Mouse (Mus musculus) MEL (cell line): ENCODE measurements around the gene Rapgef6. TPM values are rescaled to one million over a fixed set of nuclear protein-coding genes. Genes with fewer than 3 reads are reported as not detected.

Source experiments
- DNase-seq: peaks from one replicate; pipeline ENCODE4 v3.0.0; 2011; ENCODE audit warnings: low read depth, low spot score
- H3K27ac ChIP-seq: 2 replicates; pipeline ENCODE4 v1.5.1; 2012; ENCODE audit warnings: low read depth, mild to moderate bottlenecking, control low read depth, low read length, moderate library complexity; ENCODE audit not compliant: control insufficient read depth
- H3K27me3 ChIP-seq, 2 experiments: fragments of 150-350 bp in 1 of 2; sonication (generic) in 1 of 2; 2 replicates each; pipeline ENCODE4 v1.6.1; 2012; ENCODE audit warnings: low read length in 2 of 2, mild to moderate bottlenecking in 2 of 2, improper control_type of control experiment in 1 of 2, moderate library complexity in 1 of 2; ENCODE audit not compliant: insufficient read depth in 2 of 2, control insufficient read depth in 1 of 2
- H3K36me3 ChIP-seq, 2 experiments: 2 replicates each; pipeline ENCODE4 v1.6.1; 2012 to 2014; ENCODE audit warnings: low read length in 2 of 2, improper control_type of control experiment in 1 of 2, inconsistent platforms in 1 of 2, mild to moderate bottlenecking in 1 of 2; ENCODE audit not compliant: insufficient read depth in 2 of 2, control insufficient read depth in 1 of 2
- H3K4me1 ChIP-seq, 2 experiments: fragments of 150-350 bp in 1 of 2; sonication (generic) in 1 of 2; 2 replicates each; pipeline ENCODE4 v1.6.1; 2012; ENCODE audit warnings: low read length in 2 of 2, improper control_type of control experiment in 1 of 2, mild to moderate bottlenecking in 1 of 2; ENCODE audit not compliant: insufficient read depth in 2 of 2, control insufficient read depth in 1 of 2
- H3K4me3 ChIP-seq, 2 experiments: fragments of 150-350 bp in 1 of 2; sonication (generic) in 1 of 2; 2 replicates each; pipeline ENCODE4 v1.5.1; 2012; ENCODE audit warnings: low read depth in 2 of 2, low read length in 2 of 2, mild to moderate bottlenecking in 2 of 2, moderate library complexity in 2 of 2, control low read depth in 1 of 2, improper control_type of control experiment in 1 of 2; ENCODE audit not compliant: control insufficient read depth in 1 of 2, insufficient read depth in 1 of 2
- H3K79me2 ChIP-seq: 2 replicates; pipeline ENCODE4 v1.6.1; 2012; ENCODE audit warnings: mild to moderate bottlenecking, low read length, moderate library complexity; ENCODE audit not compliant: control insufficient read depth, poor library complexity, insufficient read depth
- H3K9ac ChIP-seq: 2 replicates; pipeline ENCODE4 v1.6.1; 2012; ENCODE audit warnings: low read depth, mild to moderate bottlenecking, control low read depth, low read length, moderate library complexity; ENCODE audit not compliant: control insufficient read depth, poor library complexity, severe bottlenecking
- H3K9me3 ChIP-seq: fragments of 150-350 bp; sonication (generic); replicated peaks from 2 replicates; pipeline ENCODE4 v1.6.1; 2012; ENCODE audit warnings: mild to moderate bottlenecking, low read length, improper control_type of control experiment, moderate library complexity; ENCODE audit not compliant: insufficient read depth
- BHLHE40 ChIP-seq: IDR thresholded peaks from 2 replicates; pipeline ENCODE4 v1.6.1; 2012; ENCODE audit warnings: low read depth, mild to moderate bottlenecking, inconsistent platforms, low read length, improper control_type of control experiment, borderline replicate concordance
- CHD1 ChIP-seq: IDR thresholded peaks from 2 replicates; pipeline ENCODE4 v1.6.1; 2012; ENCODE audit warnings: low read depth, mild to moderate bottlenecking, inconsistent platforms, low read length, improper control_type of control experiment
- CHD2 ChIP-seq: IDR thresholded peaks from 2 replicates; pipeline ENCODE4 v1.6.1; 2011; ENCODE audit warnings: low read length, improper control_type of control experiment
- CTCF ChIP-seq, 3 experiments: IDR thresholded peaks in 2 of 3; conservative IDR thresholded peaks in 1 of 3; 2 replicates each; pipeline ENCODE4 v1.5.1; 2011 to 2012; ENCODE audit warnings: low read length in 3 of 3, low read depth in 2 of 3, mild to moderate bottlenecking in 2 of 3, improper control_type of control experiment in 1 of 3, inconsistent platforms in 1 of 3, mixed read lengths in 1 of 3, moderate library complexity in 1 of 3; ENCODE audit not compliant: control insufficient read depth in 1 of 3, insufficient read depth in 1 of 3, poor library complexity in 1 of 3, severe bottlenecking in 1 of 3
- ELF1 ChIP-seq: IDR thresholded peaks from 2 replicates; pipeline ENCODE4 v1.6.1; 2014; ENCODE audit warnings: low read depth, mild to moderate bottlenecking, inconsistent platforms, low read length, improper control_type of control experiment, moderate library complexity
- GATA1 ChIP-seq: IDR thresholded peaks from 2 replicates; pipeline ENCODE4 v1.6.1; 2011; ENCODE audit warnings: low read depth, low read length, improper control_type of control experiment
- HCFC1 ChIP-seq: IDR thresholded peaks from 2 replicates; pipeline ENCODE4 v1.6.1; 2012; ENCODE audit warnings: low read depth, mild to moderate bottlenecking, inconsistent platforms, low read length, improper control_type of control experiment, moderate library complexity
- JUND ChIP-seq: IDR thresholded peaks from 2 replicates; pipeline ENCODE4 v1.6.1; 2011; ENCODE audit warnings: low read depth, mild to moderate bottlenecking, improper control_type of control experiment, low read length
- KAT2A ChIP-seq: conservative IDR thresholded peaks from 2 replicates; pipeline ENCODE4 v1.6.1; 2012; ENCODE audit warnings: low read depth, low read length, improper control_type of control experiment, inconsistent platforms
- MAX ChIP-seq: IDR thresholded peaks from 2 replicates; pipeline ENCODE4 v1.6.1; 2011; ENCODE audit warnings: low read length, improper control_type of control experiment
- MXI1 ChIP-seq: IDR thresholded peaks from 2 replicates; pipeline ENCODE4 v1.6.1; 2011; ENCODE audit warnings: mild to moderate bottlenecking, low read depth, low read length, improper control_type of control experiment
- MYB ChIP-seq: IDR thresholded peaks from 2 replicates; pipeline ENCODE4 v1.6.1; 2011; ENCODE audit warnings: mild to moderate bottlenecking, low read depth, low read length, improper control_type of control experiment
- MYC ChIP-seq: IDR thresholded peaks from 2 replicates; pipeline ENCODE4 v1.6.1; 2011; ENCODE audit warnings: low read depth, mild to moderate bottlenecking, low read length, improper control_type of control experiment, moderate library complexity
- NELFE ChIP-seq: IDR thresholded peaks from 2 replicates; pipeline ENCODE4 v1.6.1; 2011; ENCODE audit warnings: low read depth, low read length, improper control_type of control experiment
- NRF1 ChIP-seq: IDR thresholded peaks from 2 replicates; pipeline ENCODE4 v1.6.1; 2014; ENCODE audit warnings: low read depth, mild to moderate bottlenecking, inconsistent platforms, low read length, improper control_type of control experiment, moderate library complexity; ENCODE audit not compliant: poor library complexity, insufficient read depth, severe bottlenecking
- POLR2A ChIP-seq, 2 experiments: IDR thresholded peaks; 2 replicates each; pipeline ENCODE4 v1.6.1; 2011 to 2012; ENCODE audit warnings: low read length in 2 of 2, mild to moderate bottlenecking in 2 of 2, control low read depth in 1 of 2, improper control_type of control experiment in 1 of 2, low read depth in 1 of 2, moderate library complexity in 1 of 2; ENCODE audit not compliant: control insufficient read depth in 1 of 2, insufficient read depth in 1 of 2, poor library complexity in 1 of 2
- TBP ChIP-seq: IDR thresholded peaks from 2 replicates; pipeline ENCODE4 v1.8.0; 2011; ENCODE audit warnings: low read depth, low read length, improper control_type of control experiment
- TCF12 ChIP-seq: IDR thresholded peaks from 2 replicates; pipeline ENCODE4 v1.6.1; 2014; ENCODE audit warnings: low read depth, mild to moderate bottlenecking, inconsistent platforms, low read length, improper control_type of control experiment, moderate library complexity
- UBTF ChIP-seq: IDR thresholded peaks from 2 replicates; pipeline ENCODE4 v1.6.1; 2012; ENCODE audit warnings: low read depth, mild to moderate bottlenecking, inconsistent platforms, low read length, improper control_type of control experiment, moderate library complexity, borderline replicate concordance; ENCODE audit not compliant: insufficient read depth
- USF1 ChIP-seq: IDR thresholded peaks from 2 replicates; pipeline ENCODE4 v1.6.1; 2014; ENCODE audit warnings: low read depth, mild to moderate bottlenecking, inconsistent platforms, low read length, improper control_type of control experiment, moderate library complexity
- ZC3H11A ChIP-seq: IDR thresholded peaks from 2 replicates; pipeline ENCODE4 v1.6.1; 2012; ENCODE audit warnings: low read depth, mild to moderate bottlenecking, inconsistent platforms, low read length, improper control_type of control experiment
- ZKSCAN1 ChIP-seq: IDR thresholded peaks from 2 replicates; pipeline ENCODE4 v1.6.1; 2012; ENCODE audit warnings: low read depth, mild to moderate bottlenecking, inconsistent platforms, low read length, improper control_type of control experiment, moderate library complexity
- ZNF384 ChIP-seq: IDR thresholded peaks from 2 replicates; pipeline ENCODE4 v1.6.1; 2012; ENCODE audit warnings: low read depth, mild to moderate bottlenecking, inconsistent platforms, low read length, improper control_type of control experiment
- polyA plus RNA-seq, 2 experiments: library from polyadenylated mRNA; stranded (reverse) in 1 of 2; unstranded in 1 of 2; fragments of >175 nt in 1 of 2; fragments of >200 nt in 1 of 2; gene quantifications; 2 replicates each; pipeline versions ENCODE4 v1.2.1 to v1.2.4; 2012; ENCODE audit warnings: low replicate concordance in 2 of 2, low read depth in 1 of 2; ENCODE audit not compliant: insufficient read length in 2 of 2, insufficient read depth in 1 of 2, missing spikeins in 1 of 2
- total RNA-seq: library from RNA; depleted of rRNA; stranded (reverse); fragments of 300-350 nt; gene quantifications from 2 replicates; pipeline ENCODE4 v1.2.3, GENCODE M21; 2012

Gene Rapgef6
- total and polyA plus RNA-seq, 3 experiments, result 21.1 to 31.8 TPM; not detected in 1

DNA sequence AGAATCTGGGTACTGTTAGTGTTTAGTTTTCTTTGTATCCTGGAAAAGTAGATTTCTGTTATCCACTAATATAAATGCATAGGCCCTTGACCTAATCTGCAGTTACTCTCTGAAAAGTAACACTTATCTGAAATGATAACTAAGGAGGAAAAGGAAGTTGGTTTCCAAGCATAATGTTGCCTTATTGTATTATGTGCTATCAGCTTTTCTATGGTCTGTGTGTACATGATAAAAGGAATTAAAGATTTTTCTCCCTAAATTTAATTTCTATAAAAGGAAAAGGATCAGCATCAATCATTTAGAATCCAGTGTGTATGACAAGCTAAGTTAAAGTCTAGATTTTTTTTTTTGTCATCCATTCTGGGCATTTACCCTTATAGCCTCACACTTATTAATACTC, 9.1 kb upstream of the Rapgef6 start (continued):
- TF ChIP-seq TBP, result no peak
- TF ChIP-seq USF1, result no peak
- peak; percentile 90 for TF ChIP-seq GATA1
- TF ChIP-seq CHD2, result no peak
- TF ChIP-seq ZC3H11A, result no peak
- no peak for TF ChIP-seq CTCF (IDR thresholded peaks at IDR 0.05 in 2 of 3, conservative IDR thresholded peaks at IDR 0.05 in 1 of 3; ENCODE audit: control insufficient read depth in 1 of 3, insufficient read depth in 1 of 3, low read depth in 2 of 3, low read length in 3 of 3, poor library complexity in 1 of 3, severe bottlenecking in 1 of 3)
- TF ChIP-seq UBTF, result no peak
- no peak for TF ChIP-seq NELFE
- TF ChIP-seq BHLHE40, result no peak
- TF ChIP-seq MYB, result no peak
- TF ChIP-seq MAX, result no peak
- no peak for TF ChIP-seq KAT2A
- TF ChIP-seq TCF12, result peak; percentile 85
- no peak for TF ChIP-seq MXI1
- no peak for TF ChIP-seq HCFC1
- 0 out of 2 replicates have a peak, but pooled peaks have one; percentile 42 for TF ChIP-seq MYC
- no peak for TF ChIP-seq POLR2A (IDR thresholded peaks at IDR 0.05; ENCODE audit: control insufficient read depth in 1 of 2, insufficient read depth in 1 of 2, low read depth in 1 of 2, low read length in 2 of 2, poor library complexity in 1 of 2)
- no peak for TF ChIP-seq ELF1
- no peak for TF ChIP-seq JUND
- no peak for TF ChIP-seq NRF1

DNA sequence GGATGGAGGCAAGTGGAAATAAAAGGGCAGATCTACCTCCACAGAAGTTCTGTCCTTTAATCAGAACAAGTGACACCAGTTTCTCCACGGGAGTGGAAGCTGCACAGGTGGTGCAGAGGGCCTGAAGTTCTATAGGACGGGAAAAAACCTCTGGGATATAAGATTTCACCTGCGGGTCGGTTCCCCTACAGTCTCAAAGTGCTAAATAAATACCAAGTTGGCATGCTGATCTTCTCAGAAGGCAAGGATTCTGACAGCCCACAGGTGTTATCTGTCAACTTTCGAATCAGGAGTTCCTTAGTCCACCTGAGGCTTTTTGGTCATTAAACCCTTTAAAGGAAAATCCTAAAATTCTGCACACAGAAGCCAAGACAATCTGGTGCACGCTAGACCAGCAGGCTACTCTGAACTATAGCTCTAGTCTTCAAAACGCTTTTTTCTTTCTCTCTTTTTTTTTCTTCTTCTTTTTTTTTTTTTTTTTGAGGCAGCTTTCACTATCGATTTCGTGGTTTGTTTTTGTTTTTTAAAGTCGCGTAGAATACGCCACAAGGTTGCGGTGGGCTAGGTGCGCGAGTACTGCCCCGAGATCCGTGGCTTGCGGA, 619 bp upstream of the Rapgef6 start:
- H3K4me1 ChIP-seq, result peaks cover 12% of the 10 kb centered on the region in 2 experiments
- peak; percentile 37 for DNase-seq
- H3K79me2 ChIP-seq, result peaks cover 34% of the 10 kb centered on the region
- H3K36me3 ChIP-seq, result peaks cover 2 to 40% of the 10 kb centered on the region in 2 experiments
- peak overlapping the region; percentile 80 for H3K27ac ChIP-seq
- H3K9me3 ChIP-seq, result no peaks in the 10 kb centered on the region
- TF ChIP-seq ZKSCAN1, result peak; percentile 18; the same call in 1 of the 2 replicates
- peak; percentile 70; the same call in 1 of the 2 replicates for TF ChIP-seq CHD1
- TF ChIP-seq MYC, result 0 out of 2 replicates have a peak, but pooled peaks have one; percentile 37
- TF ChIP-seq POLR2A (IDR thresholded peaks at IDR 0.05; ENCODE audit: control insufficient read depth in 1 of 2, insufficient read depth in 1 of 2, low read depth in 1 of 2, low read length in 2 of 2, poor library complexity in 1 of 2), result no peak
- TF ChIP-seq JUND, result 0 out of 2 replicates have a peak, but pooled peaks have one; percentile 11
- TF ChIP-seq ZNF384, result peak; percentile 96
- H3K9ac ChIP-seq, result peak overlapping the region; percentile 70
- peak overlapping the region; percentile 82 to 89 for H3K4me3 ChIP-seq
- no peaks in the 10 kb centered on the region for H3K27me3 ChIP-seq
